Mouse (Mus musculus) heart, embryonic 14.5 days (tissue): Measurements from ENCODE around the gene Olfr449. TPM values are rescaled to one million over a fixed set of nuclear protein-coding genes. Genes with fewer than 3 reads are reported as not detected.

ENCODE experiments used
- ATAC-seq: fragments of 200-750 bp; cut with Nextera tagmentation; 2 replicates; pipeline ENCODE4 v1.8.0; 2017; ENCODE audit warnings: low read depth, moderate TSS enrichment; ENCODE audit not compliant: insufficient number of reproducible peaks, insufficient read depth, low FRiP score
- H3K27ac ChIP-seq, 2 experiments: fragments of 200-500 bp in 1 of 2; fragments of 300-500 bp in 1 of 2; sonication (generic) in 1 of 2; replicated peaks in 1 of 2; 2 replicates each; pipeline ENCODE4 v1.5.1; 2012 to 2014; ENCODE audit warnings: low read depth in 2 of 2, low read length in 2 of 2, control low read depth in 1 of 2, mild to moderate bottlenecking in 1 of 2, mixed read lengths in 1 of 2; ENCODE audit not compliant: control insufficient read depth in 1 of 2, insufficient read depth in 1 of 2
- H3K27me3 ChIP-seq: fragments of 300-500 bp; sonication (generic); 2 replicates; pipeline ENCODE4 v1.6.1; 2014; ENCODE audit warnings: mild to moderate bottlenecking, low read length, control low read depth; ENCODE audit not compliant: control insufficient read depth, insufficient read depth
- H3K36me3 ChIP-seq: fragments of 300-500 bp; sonication (generic); 2 replicates; pipeline ENCODE4 v1.6.1; 2014; ENCODE audit warnings: mild to moderate bottlenecking, control low read depth, low read length, mixed read lengths; ENCODE audit not compliant: control insufficient read depth, insufficient read depth
- H3K4me1 ChIP-seq, 2 experiments: fragments of 200-500 bp in 1 of 2; fragments of 300-500 bp in 1 of 2; sonication (generic) in 1 of 2; 2 replicates each; pipeline ENCODE4 v1.6.1; 2012 to 2014; ENCODE audit warnings: low read length in 2 of 2, control low read depth in 1 of 2, mixed read lengths in 1 of 2; ENCODE audit not compliant: control insufficient read depth in 2 of 2, insufficient read depth in 2 of 2
- H3K4me2 ChIP-seq: fragments of 300-500 bp; sonication (generic); 2 replicates; pipeline ENCODE4 v1.6.1; 2014; ENCODE audit warnings: mild to moderate bottlenecking, low read length
- H3K4me3 ChIP-seq, 2 experiments: fragments of 200-500 bp in 1 of 2; fragments of 300-500 bp in 1 of 2; sonication (generic) in 1 of 2; 2 replicates each; pipeline ENCODE4 v1.5.1; 2012 to 2014; ENCODE audit warnings: low read length in 2 of 2, mild to moderate bottlenecking in 2 of 2, control low read depth in 1 of 2, low read depth in 1 of 2, moderate library complexity in 1 of 2; ENCODE audit not compliant: control insufficient read depth in 1 of 2, insufficient read depth in 1 of 2
- H3K9ac ChIP-seq: fragments of 300-500 bp; sonication (generic); 2 replicates; pipeline ENCODE4 v1.6.1; 2014; ENCODE audit warnings: mild to moderate bottlenecking, low read length
- H3K9me3 ChIP-seq: fragments of 300-500 bp; sonication (generic); 2 replicates; pipeline ENCODE4 v1.6.1; 2016; ENCODE audit warnings: low read length, control low read depth; ENCODE audit not compliant: control insufficient read depth
- WGBS: fragments of 180-500 bp; shearing (Covaris S2); extraction: QIAGEN DNeasy Blood & Tissue Kit; methylation state at CpG from one replicate; pipeline ENCODE4 v1.1.7; 2014; 5-methylcytosine and 5-hydroxymethylcytosine counted together
- polyA plus RNA-seq: library from polyadenylated mRNA; unstranded; fragments of >200 nt; fragmentation: Nextera tagmentation; extraction: Ambion mirVana; gene quantifications from 2 replicates; pipeline ENCODE4 v1.2.1, GENCODE M21; 2014

Gene Olfr449
- not detected in 2 replicates for polyA plus RNA-seq

DNA sequence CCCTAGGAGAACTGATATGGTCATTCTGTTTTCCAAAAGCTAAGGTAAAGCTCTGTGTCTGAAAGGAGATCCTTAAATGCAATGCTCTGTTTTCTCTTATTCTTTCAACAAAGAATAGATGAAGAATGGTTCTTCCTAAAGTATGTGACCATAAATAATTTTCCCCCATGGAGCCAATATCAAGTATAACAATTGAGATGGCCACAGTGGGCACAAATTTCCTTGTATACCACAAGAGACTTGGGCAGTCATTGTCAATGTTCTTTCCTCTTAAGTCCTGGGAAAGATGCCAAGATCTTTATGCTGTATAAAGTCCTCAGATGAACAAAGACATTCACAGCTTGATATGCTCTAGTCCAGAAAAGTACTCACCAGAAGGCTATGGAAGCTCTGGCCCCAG, at the start of gene Olfr449:
Olfr449 (plus strand) TSS at position 301 of the 400 bp plus-strand sequence.
- Histone ChIP-seq H3K36me3 (no peaks in the 10 kb centered on the region), H3K9me3 (no peaks in the 10 kb centered on the region), H3K4me1 (no peaks in the 10 kb centered on the region), H3K9ac (no peak within 1 kb of the TSS), H3K4me3 (no peak within 1 kb of the TSS), H3K27me3 (no peaks in the 10 kb centered on the region), H3K27ac (no peak within 1 kb of the TSS), H3K4me2 (no peak within 1 kb of the TSS)
- no peak for ATAC-seq

DNA sequence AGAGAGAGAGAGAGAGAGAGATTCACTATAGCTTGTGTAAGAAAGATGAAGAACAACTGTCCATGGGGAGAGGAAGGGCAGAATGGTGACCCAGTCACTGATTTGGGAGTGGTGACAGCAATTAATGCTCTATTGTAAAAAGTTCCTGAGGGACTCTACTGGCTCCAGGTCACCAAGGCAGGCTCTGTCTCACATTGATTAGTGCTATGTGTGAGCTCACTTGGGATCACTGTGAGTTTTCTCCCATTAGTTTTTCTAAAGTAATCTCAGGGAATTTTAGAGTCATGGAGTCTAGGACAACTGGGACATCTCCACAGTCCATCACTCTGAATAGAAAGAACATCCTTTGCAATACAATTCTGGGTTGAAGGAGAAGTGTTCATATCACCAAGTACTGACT, 49.4 kb upstream of the Olfr449 start, which contains the start of gene Olfr452:
Olfr452 (plus strand) TSS at position 301 of the 400 bp plus-strand sequence.
- no peak within 1 kb of the TSS for H3K9ac ChIP-seq
- no peak within 1 kb of the TSS for H3K4me3 ChIP-seq
- H3K27ac ChIP-seq: no peak within 1 kb of the TSS
- no peaks in the 10 kb centered on the region for H3K4me1 ChIP-seq
- no peaks in the 10 kb centered on the region for H3K36me3 ChIP-seq
- H3K4me2 ChIP-seq: no peak within 1 kb of the TSS
- H3K9me3 ChIP-seq: no peaks in the 10 kb centered on the region
- no peaks in the 10 kb centered on the region for H3K27me3 ChIP-seq
- no peak for ATAC-seq

DNA sequence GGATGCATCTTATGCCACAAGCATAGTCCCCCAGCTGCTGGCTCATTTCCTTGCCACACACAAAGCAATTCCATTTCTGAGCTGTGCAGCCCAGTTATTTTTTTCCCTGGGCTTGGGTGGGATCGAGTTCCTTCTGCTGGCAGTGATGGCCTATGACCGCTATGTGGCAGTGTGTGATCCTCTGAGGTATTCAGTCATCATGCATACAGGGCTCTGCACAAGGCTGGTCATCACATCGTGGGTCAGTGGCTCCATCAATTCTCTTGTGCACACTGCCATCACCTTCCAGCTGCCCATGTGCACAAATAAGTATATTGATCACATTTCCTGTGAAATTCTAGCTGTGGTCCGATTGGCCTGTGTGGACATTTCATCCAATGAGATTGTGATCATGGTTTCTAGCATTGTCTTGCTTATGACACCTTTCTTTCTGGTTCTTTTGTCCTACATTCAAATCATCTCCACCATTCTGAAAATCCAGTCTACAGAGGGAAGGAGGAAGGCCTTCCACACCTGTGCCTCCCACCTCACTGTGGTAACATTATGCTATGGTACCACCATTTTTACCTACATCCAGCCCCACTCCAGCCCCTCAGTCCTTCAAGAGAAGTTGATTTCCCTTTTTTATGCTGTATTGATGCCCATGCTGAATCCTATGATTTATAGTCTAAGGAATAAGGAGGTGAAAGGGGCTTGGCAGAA, 43.8 kb upstream of the Olfr449 start:
- WGBS: 37% methylated on average over 4 of the region's 4 CpGs
- Histone ChIP-seq H3K4me2 (no peak overlapping the region), H3K36me3 (no peaks in the 10 kb centered on the region), H3K4me3 (no peak overlapping the region), H3K27ac (no peak overlapping the region), H3K9me3 (no peaks in the 10 kb centered on the region), H3K27me3 (no peaks in the 10 kb centered on the region), H3K4me1 (no peaks in the 10 kb centered on the region), H3K9ac (no peak overlapping the region)
- ATAC-seq: no peak

DNA sequence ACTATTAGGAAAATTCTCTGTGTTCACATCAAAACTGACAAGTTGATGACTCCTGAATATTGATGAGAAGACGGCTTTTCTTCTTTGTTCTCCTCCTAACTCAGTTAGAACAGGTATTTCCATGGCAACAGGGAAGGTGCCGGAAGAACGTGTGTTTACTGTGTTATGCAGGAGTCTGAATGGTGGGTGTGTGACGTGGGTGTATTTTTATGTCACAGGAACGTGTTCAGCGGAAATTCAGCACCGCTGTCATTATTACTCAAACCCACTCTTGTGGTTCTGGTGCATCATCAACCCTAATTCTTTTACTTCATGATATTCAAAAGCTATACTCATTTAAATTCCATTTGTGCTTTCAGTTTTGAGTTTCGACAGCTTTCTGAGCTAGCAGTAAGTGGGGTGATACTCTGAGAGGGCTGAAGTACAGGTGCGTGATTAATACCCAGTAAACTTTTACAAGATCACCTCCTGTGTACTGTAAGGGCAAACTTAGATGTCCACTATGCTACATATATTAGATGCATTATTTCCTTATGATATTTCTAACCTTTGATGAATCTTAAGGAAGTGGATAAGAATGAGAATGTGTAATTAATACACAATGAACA, 43.1 kb upstream of the Olfr449 start:
- Histone ChIP-seq H3K27ac (no peak overlapping the region), H3K4me2 (no peak overlapping the region), H3K27me3 (no peaks in the 10 kb centered on the region), H3K9ac (no peak overlapping the region), H3K4me1 (no peaks in the 10 kb centered on the region), H3K4me3 (no peak overlapping the region), H3K9me3 (no peaks in the 10 kb centered on the region), H3K36me3 (no peaks in the 10 kb centered on the region)
- WGBS: 79% methylated on average over 9 of the region's 9 CpGs
- ATAC-seq: no peak

DNA sequence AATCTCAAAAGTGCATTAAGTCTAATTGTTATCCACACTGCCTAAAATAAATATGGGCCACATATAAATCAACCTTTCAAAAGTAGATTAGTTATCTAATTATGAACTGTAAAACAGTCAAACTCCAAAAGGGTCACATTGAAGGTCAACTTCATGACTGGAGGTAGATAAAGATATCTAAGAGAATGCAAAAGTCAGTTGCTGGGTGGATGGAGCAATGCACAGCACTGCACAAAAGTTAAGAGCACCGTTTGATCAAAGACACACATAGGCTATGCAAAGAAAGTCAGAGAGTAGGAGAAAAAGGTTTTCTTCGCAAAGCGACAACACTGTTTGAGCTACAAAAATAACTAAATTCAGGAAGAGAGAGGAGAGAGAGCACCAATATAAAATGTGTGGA, 39.2 kb upstream of the Olfr449 start:
- Histone ChIP-seq H3K9me3 (no peaks in the 10 kb centered on the region), H3K36me3 (no peaks in the 10 kb centered on the region), H3K4me1 (no peaks in the 10 kb centered on the region), H3K27me3 (no peaks in the 10 kb centered on the region), H3K4me3 (no peak overlapping the region), H3K27ac (no peak overlapping the region), H3K9ac (no peak overlapping the region), H3K4me2 (no peak overlapping the region)
- no peak for ATAC-seq
- WGBS: 85% methylated on average over 3 of the region's 3 CpGs

DNA sequence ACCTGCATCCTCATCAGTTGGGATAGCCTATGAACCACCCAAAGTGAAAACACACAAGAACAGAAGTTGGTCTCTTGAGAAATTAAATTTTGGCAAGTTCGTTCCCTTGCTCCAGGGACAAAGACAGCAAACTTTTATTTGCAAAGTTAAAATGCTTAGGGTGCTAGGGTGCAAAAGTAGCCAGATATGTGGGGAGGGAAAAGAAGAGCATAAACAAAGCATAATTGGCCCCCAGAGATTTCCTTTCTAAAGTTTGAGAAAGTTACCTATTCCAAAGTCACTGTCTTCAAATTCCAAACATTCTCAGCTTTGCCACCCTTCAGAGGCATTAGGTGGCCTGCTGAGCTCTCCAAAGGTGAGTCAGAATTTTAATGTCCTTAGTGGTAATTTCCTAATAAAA, 22.5 kb upstream of the Olfr449 start, which contains the start of gene Olfr450:
Olfr450 (plus strand) TSS at position 301 of the 400 bp plus-strand sequence.
- no peaks in the 10 kb centered on the region for H3K9me3 ChIP-seq
- 70% methylated on average over 1 of the region's 1 CpGs for WGBS
- H3K4me2 ChIP-seq: no peak within 1 kb of the TSS

DNA sequence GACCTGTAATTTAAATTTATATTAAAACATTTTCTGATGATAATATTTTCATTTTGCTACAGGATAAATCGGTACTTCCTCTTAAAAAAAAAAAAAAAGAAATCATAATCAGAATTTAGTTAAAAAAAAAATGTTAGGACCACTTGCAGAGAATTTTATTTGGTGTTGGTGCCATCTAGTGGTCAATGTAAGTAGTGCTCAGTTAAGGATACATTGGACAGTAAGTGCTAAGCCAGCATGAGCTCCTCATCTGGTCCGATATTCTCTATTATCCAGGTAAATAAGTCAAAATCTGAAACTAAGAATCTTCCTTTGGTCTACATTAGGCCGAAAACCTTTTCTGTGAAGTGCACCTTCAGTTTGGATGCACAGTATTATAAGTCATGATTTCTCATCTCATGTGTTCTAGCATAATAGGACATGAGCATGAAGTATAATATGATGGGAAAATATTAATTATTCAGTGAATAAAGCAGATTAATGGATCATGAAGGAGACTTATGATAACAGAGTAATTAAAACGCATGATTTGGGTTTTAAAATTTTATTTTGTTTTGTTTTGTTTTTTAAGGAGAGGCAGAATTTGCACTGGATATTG, 26.1 kb downstream of the Olfr449 start:
- WGBS: 10% methylated on average over 4 of the region's 4 CpGs

More for the DNA sequence above, 22.5 kb upstream of the Olfr449 start, which contains the start of gene Olfr450:
- ATAC-seq: no peak
- H3K4me3 ChIP-seq: no peak within 1 kb of the TSS
- H3K4me1 ChIP-seq: no peaks in the 10 kb centered on the region
- H3K27ac ChIP-seq: no peak within 1 kb of the TSS
- no peaks in the 10 kb centered on the region for H3K27me3 ChIP-seq
- no peak within 1 kb of the TSS for H3K9ac ChIP-seq
- H3K36me3 ChIP-seq: no peaks in the 10 kb centered on the region

More for the DNA sequence above, 26.1 kb downstream of the Olfr449 start:
- no peak overlapping the region for H3K27ac ChIP-seq
- H3K27me3 ChIP-seq: no peaks in the 10 kb centered on the region
- no peak for ATAC-seq
- no peaks in the 10 kb centered on the region for H3K36me3 ChIP-seq
- H3K4me2 ChIP-seq: no peak overlapping the region
- H3K4me1 ChIP-seq: no peaks in the 10 kb centered on the region
- no peak overlapping the region for H3K4me3 ChIP-seq
- no peak overlapping the region for H3K9ac ChIP-seq
- no peaks in the 10 kb centered on the region for H3K9me3 ChIP-seq
